Mouse (Mus musculus): ENCODE results near the gene Dis3l2.

GRCm38 (mm10) chr1:86758091-86758490 is 54.5 kb downstream of the Dis3l2 start:
- TF ChIP-seq CTCF (IDR thresholded peaks at IDR 0.05; ENCODE audit: control insufficient read depth, insufficient read depth, insufficient read length) (no peak), MAX (IDR thresholded peaks at IDR 0.05) (no peak), MYOD1 (IDR thresholded peaks at IDR 0.05; ENCODE audit: control insufficient read depth, insufficient read length, low read depth) (peak; percentile 16), MYOG (IDR thresholded peaks at IDR 0.05; ENCODE audit: control insufficient read depth, extremely low read depth, insufficient read length) (no peak), USF1 (IDR thresholded peaks at IDR 0.05; ENCODE audit: low read depth) (no peak), CEBPB (IDR thresholded peaks at IDR 0.05; ENCODE audit: low read depth) (no peak), FOSL1 (IDR thresholded peaks at IDR 0.05; ENCODE audit: insufficient read depth, low read length, poor library complexity, severe bottlenecking) (no peak)
